Mouse (Mus musculus) MEL (cell line): ENCODE data around the gene Tppp3. TPM values are rescaled to one million over a fixed set of nuclear protein-coding genes. Genes with fewer than 3 reads are reported as not detected.

Experiments
- DNase-seq: peaks from one replicate; pipeline ENCODE4 v3.0.0; 2011; ENCODE audit warnings: low read depth, low spot score
- H3K27ac ChIP-seq: 2 replicates; pipeline ENCODE4 v1.5.1; 2012; ENCODE audit warnings: low read depth, mild to moderate bottlenecking, control low read depth, low read length, moderate library complexity; ENCODE audit not compliant: control insufficient read depth
- H3K27me3 ChIP-seq, 2 experiments: fragments of 150-350 bp in 1 of 2; sonication (generic) in 1 of 2; 2 replicates each; pipeline ENCODE4 v1.6.1; 2012; ENCODE audit warnings: low read length in 2 of 2, mild to moderate bottlenecking in 2 of 2, improper control_type of control experiment in 1 of 2, moderate library complexity in 1 of 2; ENCODE audit not compliant: insufficient read depth in 2 of 2, control insufficient read depth in 1 of 2
- H3K36me3 ChIP-seq, 2 experiments: 2 replicates each; pipeline ENCODE4 v1.6.1; 2012 to 2014; ENCODE audit warnings: low read length in 2 of 2, improper control_type of control experiment in 1 of 2, inconsistent platforms in 1 of 2, mild to moderate bottlenecking in 1 of 2; ENCODE audit not compliant: insufficient read depth in 2 of 2, control insufficient read depth in 1 of 2
- H3K4me1 ChIP-seq, 2 experiments: fragments of 150-350 bp in 1 of 2; sonication (generic) in 1 of 2; 2 replicates each; pipeline ENCODE4 v1.6.1; 2012; ENCODE audit warnings: low read length in 2 of 2, improper control_type of control experiment in 1 of 2, mild to moderate bottlenecking in 1 of 2; ENCODE audit not compliant: insufficient read depth in 2 of 2, control insufficient read depth in 1 of 2
- H3K4me3 ChIP-seq, 2 experiments: fragments of 150-350 bp in 1 of 2; sonication (generic) in 1 of 2; 2 replicates each; pipeline ENCODE4 v1.5.1; 2012; ENCODE audit warnings: low read depth in 2 of 2, low read length in 2 of 2, mild to moderate bottlenecking in 2 of 2, moderate library complexity in 2 of 2, control low read depth in 1 of 2, improper control_type of control experiment in 1 of 2; ENCODE audit not compliant: control insufficient read depth in 1 of 2, insufficient read depth in 1 of 2
- H3K79me2 ChIP-seq: 2 replicates; pipeline ENCODE4 v1.6.1; 2012; ENCODE audit warnings: mild to moderate bottlenecking, low read length, moderate library complexity; ENCODE audit not compliant: control insufficient read depth, poor library complexity, insufficient read depth
- H3K9ac ChIP-seq: 2 replicates; pipeline ENCODE4 v1.6.1; 2012; ENCODE audit warnings: low read depth, mild to moderate bottlenecking, control low read depth, low read length, moderate library complexity; ENCODE audit not compliant: control insufficient read depth, poor library complexity, severe bottlenecking
- H3K9me3 ChIP-seq: fragments of 150-350 bp; sonication (generic); replicated peaks from 2 replicates; pipeline ENCODE4 v1.6.1; 2012; ENCODE audit warnings: mild to moderate bottlenecking, low read length, improper control_type of control experiment, moderate library complexity; ENCODE audit not compliant: insufficient read depth
- CHD2 ChIP-seq: IDR thresholded peaks from 2 replicates; pipeline ENCODE4 v1.6.1; 2011; ENCODE audit warnings: low read length, improper control_type of control experiment
- CTCF ChIP-seq, 3 experiments: IDR thresholded peaks in 2 of 3; conservative IDR thresholded peaks in 1 of 3; 2 replicates each; pipeline ENCODE4 v1.5.1; 2011 to 2012; ENCODE audit warnings: low read length in 3 of 3, low read depth in 2 of 3, mild to moderate bottlenecking in 2 of 3, improper control_type of control experiment in 1 of 3, inconsistent platforms in 1 of 3, mixed read lengths in 1 of 3, moderate library complexity in 1 of 3; ENCODE audit not compliant: control insufficient read depth in 1 of 3, insufficient read depth in 1 of 3, poor library complexity in 1 of 3, severe bottlenecking in 1 of 3
- EP300 ChIP-seq, 2 experiments: IDR thresholded peaks; 2 replicates each; pipeline ENCODE4 v1.6.1; 2011; ENCODE audit warnings: improper control_type of control experiment in 2 of 2, low read length in 2 of 2, low read depth in 1 of 2, mild to moderate bottlenecking in 1 of 2
- ETS1 ChIP-seq: IDR thresholded peaks from 2 replicates; pipeline ENCODE4 v1.6.1; 2012; ENCODE audit warnings: low read depth, mild to moderate bottlenecking, inconsistent platforms, low read length, improper control_type of control experiment, moderate library complexity
- GATA1 ChIP-seq: IDR thresholded peaks from 2 replicates; pipeline ENCODE4 v1.6.1; 2011; ENCODE audit warnings: low read depth, low read length, improper control_type of control experiment
- MAX ChIP-seq: IDR thresholded peaks from 2 replicates; pipeline ENCODE4 v1.6.1; 2011; ENCODE audit warnings: low read length, improper control_type of control experiment
- MAZ ChIP-seq: IDR thresholded peaks from 2 replicates; pipeline ENCODE4 v1.6.1; 2012; ENCODE audit warnings: low read depth, mild to moderate bottlenecking, inconsistent platforms, low read length, improper control_type of control experiment
- MEF2A ChIP-seq: IDR thresholded peaks from 2 replicates; pipeline ENCODE4 v1.6.1; 2014; ENCODE audit warnings: low read depth, mild to moderate bottlenecking, inconsistent platforms, low read length, improper control_type of control experiment; ENCODE audit not compliant: poor library complexity, insufficient replicate concordance, severe bottlenecking; ENCODE audit errors: extremely low read depth
- MXI1 ChIP-seq: IDR thresholded peaks from 2 replicates; pipeline ENCODE4 v1.6.1; 2011; ENCODE audit warnings: mild to moderate bottlenecking, low read depth, low read length, improper control_type of control experiment
- MYB ChIP-seq: IDR thresholded peaks from 2 replicates; pipeline ENCODE4 v1.6.1; 2011; ENCODE audit warnings: mild to moderate bottlenecking, low read depth, low read length, improper control_type of control experiment
- POLR2AphosphoS5 ChIP-seq: IDR thresholded peaks from 2 replicates; pipeline ENCODE4 v1.6.1; 2012; ENCODE audit warnings: low read depth, borderline replicate concordance, mild to moderate bottlenecking, inconsistent platforms, low read length, moderate library complexity, mixed read lengths
- RAD21 ChIP-seq: IDR thresholded peaks from 2 replicates; pipeline ENCODE4 v1.6.1; 2011; ENCODE audit warnings: mild to moderate bottlenecking, low read depth, low read length, improper control_type of control experiment
- SIN3A ChIP-seq: IDR thresholded peaks from 2 replicates; pipeline ENCODE4 v1.6.1; 2012; ENCODE audit warnings: low read length, improper control_type of control experiment, inconsistent platforms
- SMC3 ChIP-seq: IDR thresholded peaks from 2 replicates; pipeline ENCODE4 v1.6.1; 2011; ENCODE audit warnings: low read depth, low read length, improper control_type of control experiment
- USF2 ChIP-seq, 2 experiments: IDR thresholded peaks; 2 replicates each; pipeline ENCODE4 v1.6.1; 2011 to 2012; ENCODE audit warnings: improper control_type of control experiment in 2 of 2, low read length in 2 of 2, borderline replicate concordance in 1 of 2, inconsistent platforms in 1 of 2, low read depth in 1 of 2, mild to moderate bottlenecking in 1 of 2; ENCODE audit not compliant: insufficient read depth in 1 of 2
- ZC3H11A ChIP-seq: IDR thresholded peaks from 2 replicates; pipeline ENCODE4 v1.6.1; 2012; ENCODE audit warnings: low read depth, mild to moderate bottlenecking, inconsistent platforms, low read length, improper control_type of control experiment
- polyA plus RNA-seq, 2 experiments: library from polyadenylated mRNA; stranded (reverse) in 1 of 2; unstranded in 1 of 2; fragments of >175 nt in 1 of 2; fragments of >200 nt in 1 of 2; gene quantifications; 2 replicates each; pipeline versions ENCODE4 v1.2.1 to v1.2.4; 2012; ENCODE audit warnings: low replicate concordance in 2 of 2, low read depth in 1 of 2; ENCODE audit not compliant: insufficient read length in 2 of 2, insufficient read depth in 1 of 2, missing spikeins in 1 of 2
- total RNA-seq: library from RNA; depleted of rRNA; stranded (reverse); fragments of 300-350 nt; gene quantifications from 2 replicates; pipeline ENCODE4 v1.2.3, GENCODE M21; 2012

Gene Tppp3
- total and polyA plus RNA-seq, 3 experiments, result 0.81 to 1.7 TPM; not detected in 1

DNA sequence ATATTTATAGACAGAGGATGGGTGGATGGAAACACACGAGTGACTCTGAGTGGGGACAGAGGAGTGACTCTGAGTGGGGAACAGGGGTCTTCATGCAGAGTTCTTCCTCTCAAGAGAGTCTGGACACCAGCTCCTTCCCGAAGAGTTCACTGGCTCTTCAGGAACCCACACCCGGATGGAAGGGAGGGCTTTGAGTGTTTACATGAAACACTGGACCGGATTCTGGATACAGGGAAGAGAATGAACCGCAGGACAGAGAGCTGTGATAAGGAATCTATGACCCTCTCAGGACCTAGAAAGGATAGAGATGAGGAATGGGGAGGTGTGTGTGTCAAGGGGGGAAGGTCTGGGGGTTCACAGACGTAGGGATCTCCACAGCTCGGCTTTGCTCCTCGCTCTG, 46.0 kb upstream of the Tppp3 start:
- TF ChIP-seq POLR2AphosphoS5 (no peak), MAZ (no peak), USF2 (IDR thresholded peaks at IDR 0.05; ENCODE audit: borderline replicate concordance in 1 of 2, insufficient read depth in 1 of 2, low read depth in 1 of 2, low read length in 2 of 2) (no peak), MYB (no peak), GATA1 (no peak), EP300 (IDR thresholded peaks at IDR 0.05; ENCODE audit: low read depth in 1 of 2, low read length in 2 of 2) (no peak)
- TF ChIP-seq, all 39 proteins: peak for 0
- Histone ChIP-seq H3K4me1 (peaks cover 5 to 17% of the 10 kb centered on the region in 2 experiments), H3K27ac (no peak overlapping the region), H3K4me3 (no peak overlapping the region), H3K27me3 (no peaks in the 10 kb centered on the region), H3K9ac (no peak overlapping the region), H3K79me2 (no peaks in the 10 kb centered on the region), H3K9me3 (no peaks in the 10 kb centered on the region), H3K36me3 (peaks cover 0 to 7% of the 10 kb centered on the region in 2 experiments; a peak in 2 of 4 replicates)
- no peak for DNase-seq

DNA sequence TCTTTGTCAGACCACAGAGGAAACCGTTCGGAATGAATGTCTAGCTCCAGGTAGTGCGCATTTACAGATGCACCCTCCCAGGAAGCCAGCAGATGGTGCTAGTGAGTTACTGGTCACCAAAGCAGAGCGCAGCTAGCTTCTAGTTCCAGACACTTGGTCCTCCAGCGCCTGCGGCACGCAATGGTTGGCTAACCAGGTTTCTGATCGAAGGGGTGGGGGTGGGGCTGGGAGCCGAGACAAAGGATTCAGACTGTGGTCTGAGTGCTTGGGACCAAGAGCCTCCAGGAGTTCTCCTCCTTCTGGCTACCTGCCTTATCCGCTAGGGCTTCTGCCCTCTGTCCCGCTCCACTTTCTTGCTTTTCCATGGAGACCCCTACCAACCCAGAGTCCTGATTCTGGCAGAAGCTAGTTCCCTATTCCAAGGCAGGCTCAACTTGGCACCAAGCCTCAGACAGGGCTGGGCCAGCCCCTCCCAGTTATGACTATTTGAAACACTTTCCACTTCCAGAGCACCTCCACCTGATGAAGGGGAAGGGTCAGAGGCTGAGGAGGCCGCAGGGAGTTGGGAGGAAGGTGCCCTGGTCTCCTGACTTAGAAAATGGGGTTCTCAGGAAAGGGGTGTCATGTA, 44.8 kb upstream of the Tppp3 start:
- Histone ChIP-seq H3K9ac (no peak overlapping the region), H3K27me3 (no peaks in the 10 kb centered on the region), H3K79me2 (no peaks in the 10 kb centered on the region), H3K4me1 (peaks cover 3 to 13% of the 10 kb centered on the region in 2 experiments; a peak in 3 of 4 replicates), H3K36me3 (peaks cover 0 to 5% of the 10 kb centered on the region in 2 experiments; a peak in 2 of 4 replicates), H3K27ac (no peak overlapping the region), H3K4me3 (peak overlapping the region; percentile 6 to 49; a peak in 1 of 4 replicates), H3K9me3 (no peaks in the 10 kb centered on the region)
- peak; percentile 87 for DNase-seq
- TF ChIP-seq MXI1, result no peak
- TF ChIP-seq ZC3H11A, result peak; percentile 73
- TF ChIP-seq SMC3, result peak; percentile 93
- TF ChIP-seq SIN3A, result peak; percentile 22; the same call in 1 of the 2 replicates
- no peak for TF ChIP-seq MAX
- TF ChIP-seq MAZ, result 0 out of 2 replicates have a peak, but pooled peaks have one; percentile 62
- TF ChIP-seq RAD21, result peak; percentile 80
- TF ChIP-seq ETS1, result no peak
- TF ChIP-seq CTCF (IDR thresholded peaks at IDR 0.05 in 2 of 3, conservative IDR thresholded peaks at IDR 0.05 in 1 of 3; ENCODE audit: control insufficient read depth in 1 of 3, insufficient read depth in 1 of 3, low read depth in 2 of 3, low read length in 3 of 3, poor library complexity in 1 of 3, severe bottlenecking in 1 of 3), result peak; percentile 86 to 93 (median 92)
- TF ChIP-seq, all 39 proteins: peak for 6

DNA sequence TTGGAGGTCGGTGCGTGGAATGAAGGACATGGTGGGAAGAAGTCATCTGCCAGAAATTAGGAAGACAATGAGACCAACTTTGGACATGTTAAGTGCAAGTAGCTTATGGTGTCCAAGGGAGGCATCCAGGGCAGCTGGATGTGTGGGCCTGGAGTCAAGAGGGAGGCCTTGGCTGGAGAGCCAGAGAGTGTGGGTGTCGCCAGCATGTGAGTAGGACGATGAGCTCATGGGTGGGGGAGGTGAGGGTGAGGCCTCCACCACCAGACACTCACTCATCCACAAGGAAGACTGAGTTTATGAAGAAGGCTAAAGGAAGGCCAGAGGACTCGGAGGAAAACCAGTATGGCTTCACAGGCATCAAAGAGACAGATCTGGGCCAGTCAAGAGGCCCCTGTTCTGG, 43.3 kb upstream of the Tppp3 start:
- H3K4me1 ChIP-seq, result peaks cover 7 to 18% of the 10 kb centered on the region in 2 experiments
- no peak overlapping the region for H3K27ac ChIP-seq
- no peaks in the 10 kb centered on the region for H3K9me3 ChIP-seq
- no peak overlapping the region for H3K4me3 ChIP-seq
- no peak for DNase-seq
- no peak overlapping the region for H3K9ac ChIP-seq
- no peak for TF ChIP-seq CHD2
- TF ChIP-seq MEF2A, result no peak
- peaks cover 0 to 5% of the 10 kb centered on the region in 2 experiments; a peak in 2 of 4 replicates for H3K36me3 ChIP-seq
- H3K27me3 ChIP-seq, result no peaks in the 10 kb centered on the region
- no peaks in the 10 kb centered on the region for H3K79me2 ChIP-seq
